Mouse (Mus musculus): ENCODE results near the gene Serpinb12.
"Not testable (repeated sequence)": the region's sequence is repeated elsewhere in the genome, so short reads cannot be mapped to it uniquely, and the experiment has no call there.

Gene Serpinb12

DNA sequence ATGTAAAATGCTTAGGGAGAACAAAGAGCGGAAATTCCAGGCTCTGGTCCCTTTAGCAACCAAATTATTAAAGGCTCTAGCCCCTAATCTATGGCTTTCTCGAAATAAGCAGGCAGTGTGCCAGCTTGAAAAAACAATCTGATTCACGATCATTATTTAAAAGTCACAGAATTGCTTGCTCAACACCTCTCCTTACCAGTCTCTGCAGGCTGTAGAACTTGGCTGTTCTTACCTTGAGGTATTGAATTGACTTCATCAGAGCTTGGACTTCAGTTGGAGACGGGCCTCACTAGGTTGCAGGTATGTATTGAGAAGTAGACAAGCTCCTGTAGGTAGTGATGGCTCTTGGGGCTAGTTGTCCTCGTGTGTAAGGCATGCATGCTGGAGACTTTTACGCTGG is at the start of gene Serpinb12:
TSS of gene Serpinb12 (plus strand) at position 185 of the 400 bp plus-strand sequence.
- DNase-seq = no peak

DNA sequence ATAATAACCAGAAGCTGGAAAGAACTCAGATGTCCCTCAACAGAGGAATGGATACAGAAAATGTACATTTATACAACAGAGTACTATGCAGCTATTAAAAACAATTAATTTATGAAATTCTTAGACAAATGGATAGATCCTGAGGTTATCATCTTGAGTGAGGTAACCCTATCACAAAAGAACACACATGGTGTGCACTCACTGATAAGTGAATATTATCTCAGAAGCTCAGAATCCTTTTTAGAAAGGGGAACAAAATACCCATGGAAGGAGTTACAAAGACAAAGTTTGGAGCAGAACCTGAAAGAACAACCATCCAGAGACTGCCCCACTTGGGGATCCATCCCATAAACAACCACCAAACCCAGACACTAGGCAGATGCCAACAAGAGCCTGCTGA is 39.1 kb upstream of the Serpinb12 start:
- DNase-seq = not testable (repeated sequence)

DNA sequence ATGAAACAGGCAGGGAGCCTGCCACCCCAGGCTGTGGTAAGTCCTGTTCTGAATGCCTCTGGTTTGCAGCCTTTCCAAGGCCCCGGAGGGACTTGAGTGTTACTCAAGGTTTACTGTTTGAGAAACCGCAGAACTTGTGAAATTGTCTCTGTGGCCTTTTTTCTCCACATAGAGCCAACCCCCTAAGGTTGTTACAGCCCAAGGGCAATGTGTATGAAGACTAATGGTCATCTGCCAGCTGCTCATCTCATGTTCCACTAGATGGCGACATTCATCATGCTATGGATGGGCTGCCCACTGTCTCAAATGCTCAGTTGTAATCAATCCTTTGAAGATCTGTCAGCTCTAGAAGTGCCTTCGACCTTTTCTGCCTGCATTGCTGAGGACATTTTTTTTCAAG is 32.8 kb upstream of the Serpinb12 start:
- DNase-seq = no peak

DNA sequence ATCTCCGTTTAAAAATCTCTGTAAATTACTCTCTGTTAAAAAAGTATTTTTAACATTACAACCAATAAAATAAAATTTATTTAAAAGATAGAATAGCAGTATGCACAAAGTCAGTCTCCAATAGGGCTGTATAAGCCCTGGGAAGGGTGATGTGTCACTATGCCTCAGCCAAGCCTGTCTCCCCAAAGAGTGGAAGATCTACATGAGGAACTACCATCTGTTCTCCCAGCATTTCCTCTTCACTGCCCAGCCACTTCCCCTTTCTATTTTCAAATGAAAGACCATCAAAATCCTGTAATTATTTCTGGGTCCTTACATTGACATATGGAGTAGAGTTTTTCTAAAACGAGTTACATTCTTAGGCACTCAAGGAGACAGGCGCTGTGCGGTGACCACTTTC is 2.3 kb upstream of the Serpinb12 start:
- no peak for DNase-seq

DNA sequence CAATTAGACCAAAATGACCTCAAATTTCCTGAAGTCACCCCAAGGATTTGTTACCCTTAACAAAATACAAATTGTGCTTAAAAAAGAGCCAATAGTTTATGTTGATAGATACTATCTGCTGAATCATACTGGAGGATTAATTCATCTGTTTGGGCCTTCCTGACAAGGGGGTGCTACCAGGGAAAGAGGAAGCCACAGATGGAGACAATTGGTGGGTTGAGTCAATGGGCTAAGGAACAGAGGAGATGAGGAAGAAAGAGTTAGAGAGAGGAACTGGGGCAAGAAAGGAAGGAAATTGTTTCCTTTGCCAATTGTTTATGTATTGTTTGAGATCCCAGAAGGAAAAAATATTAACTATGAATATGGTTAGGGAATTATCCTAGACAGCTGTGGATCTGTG is 591 bp upstream of the Serpinb12 start:
- DNase-seq = no peak

DNA sequence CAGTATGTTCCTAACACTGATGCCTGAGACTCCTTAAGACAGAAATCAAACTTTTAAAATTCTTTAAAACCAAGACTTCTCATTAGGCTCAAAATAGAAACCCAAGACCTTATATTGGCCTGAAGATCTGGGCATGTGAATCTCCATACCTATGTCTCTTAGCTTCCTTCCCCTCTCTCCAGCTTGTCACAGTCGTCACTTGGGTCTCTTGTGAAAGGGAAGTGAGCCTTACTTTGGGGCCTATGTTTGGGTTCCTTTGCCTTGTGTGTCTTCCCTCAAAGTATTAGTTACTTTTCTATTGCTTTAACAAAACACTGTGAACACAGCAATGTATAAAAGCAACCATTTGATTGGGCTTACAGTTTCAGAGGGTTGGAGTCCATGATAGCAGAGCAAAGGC is 13.0 kb downstream of the Serpinb12 start:
- no peak for DNase-seq

DNA sequence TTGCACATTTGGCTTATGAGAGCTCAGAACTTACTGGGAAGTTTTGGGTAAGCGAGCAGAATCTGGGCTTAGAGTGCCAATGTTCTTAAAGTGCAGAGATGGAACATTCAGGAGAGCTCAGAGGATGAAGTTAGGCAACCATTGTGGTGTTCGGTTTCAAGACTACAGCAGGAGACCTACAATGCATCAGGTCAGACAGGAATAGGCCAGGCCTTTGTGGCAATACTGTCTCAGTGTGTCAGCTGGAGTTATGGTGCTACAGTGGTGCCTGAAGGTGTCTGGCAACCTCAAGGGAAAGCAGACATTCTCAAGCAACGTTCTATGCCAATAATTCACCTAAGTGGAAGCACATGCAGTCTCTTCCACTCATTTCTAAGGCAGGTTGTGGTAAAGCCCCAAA is 25.7 kb downstream of the Serpinb12 start:
- no peak for DNase-seq

DNA sequence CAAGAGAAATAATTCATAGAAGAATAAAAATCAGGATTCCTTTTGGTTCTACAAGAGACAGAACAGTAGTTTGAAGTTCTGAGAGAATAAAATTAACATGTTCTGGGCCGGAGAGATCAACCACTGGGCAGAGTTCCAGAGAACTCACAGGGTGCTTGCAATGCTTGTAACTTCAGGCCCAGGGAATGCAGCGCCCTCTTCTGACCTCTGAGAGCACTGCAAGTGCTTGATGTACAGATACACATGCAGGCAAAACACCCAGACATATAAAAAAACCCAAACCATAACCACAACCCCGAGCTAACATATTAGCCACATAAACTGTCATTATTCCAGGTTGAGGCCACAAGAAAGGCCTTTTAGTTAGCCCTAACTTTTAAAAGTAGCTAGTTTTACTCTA is 26.8 kb downstream of the Serpinb12 start:
- no peak for DNase-seq

DNA sequence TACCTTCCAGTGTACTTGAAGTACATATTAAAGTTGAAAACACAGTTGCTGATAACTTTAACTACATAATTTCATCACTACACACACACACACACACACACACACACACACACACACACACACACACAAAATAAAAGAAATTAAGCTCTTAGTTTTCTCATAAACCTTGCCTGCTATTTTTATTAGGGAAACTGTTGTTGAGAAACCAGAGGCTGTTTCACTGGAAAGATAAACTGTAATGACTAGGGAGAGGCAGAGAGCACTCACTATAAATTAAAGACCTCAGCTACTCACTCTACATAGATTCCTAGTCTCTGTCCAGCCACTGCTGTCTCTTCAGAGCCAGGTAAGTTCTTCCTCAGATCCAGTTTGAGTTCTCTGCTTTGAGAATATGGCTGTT is 46.4 kb downstream of the Serpinb12 start, which contains the start of gene Serpinb13:
TSS of gene Serpinb13 (plus strand) at position 301 of the 400 bp plus-strand sequence.
- no peak for DNase-seq

DNA sequence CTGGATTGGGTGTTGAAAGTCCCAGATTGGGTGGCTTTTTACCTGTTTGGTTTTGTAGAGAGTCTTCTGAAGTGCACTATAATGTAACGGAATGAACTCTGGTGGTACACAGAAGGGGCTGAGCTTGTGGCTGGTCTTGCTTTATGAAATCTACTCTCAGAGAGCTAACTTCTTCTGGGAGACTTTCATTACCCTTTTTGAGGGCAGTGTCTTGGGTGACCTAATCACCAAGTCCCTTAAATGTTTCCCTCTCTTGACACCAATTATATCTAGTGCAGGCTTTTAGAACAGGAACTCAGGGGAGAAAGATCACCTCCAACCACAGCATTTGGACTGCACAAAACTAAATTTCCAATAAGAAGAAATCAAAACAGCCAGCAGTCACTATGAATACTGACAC is 48.8 kb downstream of the Serpinb12 start:
- no peak for DNase-seq

DNA sequence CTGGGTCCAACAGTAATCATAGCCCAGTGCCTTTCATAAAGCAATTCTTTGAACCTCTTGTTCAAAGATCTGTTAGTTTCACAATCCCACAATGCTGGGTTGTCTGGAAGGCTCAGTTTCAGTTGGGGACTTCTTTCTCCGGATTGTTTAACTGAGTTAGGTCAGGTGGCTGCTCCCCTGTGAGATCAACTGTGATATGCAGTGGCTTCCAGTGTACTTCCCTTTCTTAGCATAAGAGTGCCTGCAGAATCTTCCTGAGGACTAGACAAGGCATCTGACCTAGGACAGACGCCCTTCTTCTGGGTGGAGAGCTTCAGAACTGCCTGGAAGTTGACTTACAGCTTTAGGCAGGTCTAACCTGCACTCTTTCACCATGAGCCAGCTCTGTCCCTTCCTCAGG is 49.6 kb downstream of the Serpinb12 start:
- no peak for DNase-seq

DNA sequence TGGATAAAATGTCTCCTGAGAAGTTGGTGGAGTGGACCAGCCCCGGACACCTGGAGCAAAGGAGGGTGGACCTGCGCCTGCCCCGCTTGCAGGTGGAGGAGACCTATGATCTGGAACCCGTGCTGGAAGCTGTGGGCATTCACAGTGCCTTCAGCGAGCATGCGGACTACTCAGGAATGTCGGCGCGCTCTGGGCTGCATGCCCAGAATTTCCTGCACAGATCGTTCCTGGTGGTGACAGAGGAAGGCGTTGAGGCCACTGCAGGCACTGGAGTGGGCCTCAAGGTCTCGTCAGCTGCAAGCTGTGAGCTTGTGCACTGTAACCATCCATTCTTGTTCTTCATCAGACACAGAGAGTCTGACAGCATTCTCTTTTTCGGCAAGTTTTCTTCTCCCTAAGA is 66.2 kb downstream of the Serpinb12 start:
- DNase-seq = no peak

DNA sequence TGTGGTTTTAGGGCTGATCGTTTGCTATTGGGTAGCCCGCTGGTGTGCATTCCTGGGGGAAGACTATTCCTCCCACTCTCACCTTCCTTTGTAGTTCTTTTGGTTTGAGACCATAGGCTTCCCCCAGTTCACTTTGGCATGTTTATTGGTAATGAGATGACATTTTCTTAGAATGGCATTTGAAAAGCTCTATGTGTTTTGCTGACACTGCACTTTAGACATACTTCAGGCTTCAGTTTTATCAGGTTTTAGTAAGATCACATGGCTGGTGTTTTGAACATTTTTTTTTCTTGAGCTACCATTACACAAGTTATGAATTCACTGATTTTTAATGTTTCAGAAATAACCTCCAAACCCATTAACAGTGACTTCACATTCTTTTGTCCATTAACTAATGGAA is 67.5 kb downstream of the Serpinb12 start:
- DNase-seq = no peak

DNA sequence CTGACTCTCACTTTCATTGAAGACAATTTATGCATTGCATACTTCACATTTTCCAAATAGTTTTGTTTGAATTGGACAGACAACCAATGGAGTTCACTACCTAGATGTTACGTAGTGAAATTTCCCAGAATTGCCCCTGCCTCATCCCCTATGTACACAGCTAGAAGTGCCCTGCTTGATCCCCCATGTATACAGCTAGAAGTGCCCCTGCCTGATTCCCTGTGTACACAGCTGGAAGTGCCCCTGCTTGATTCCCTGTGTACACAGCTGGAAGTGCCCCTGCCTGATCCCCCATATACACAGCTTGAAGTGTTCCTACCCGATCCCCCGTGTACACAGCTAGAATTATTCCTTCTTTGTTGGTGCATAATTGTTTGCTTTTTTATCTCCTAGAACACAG is 72.1 kb downstream of the Serpinb12 start:
- DNase-seq = no peak
